Mouse (Mus musculus) liver, adult 2 months (tissue): Measurements from ENCODE around the gene Gpr162. TPM values are rescaled to one million over a fixed set of nuclear protein-coding genes. Genes with fewer than 3 reads are reported as not detected.
A peak's percentile ranks its signal among the peaks of the same experiment; 100 is the strongest.

Source experiments
- DNase-seq: peaks from one replicate; pipeline ENCODE4 v3.0.0-alpha.2; 2011; ENCODE audit warnings: low read depth, low spot score; ENCODE audit errors: extremely low read depth
- H3K27ac ChIP-seq: fragments of 200-500 bp; replicated peaks from 2 replicates; pipeline ENCODE4 v1.5.1; 2012; ENCODE audit warnings: low read depth, mild to moderate bottlenecking, control low read depth, inconsistent platforms, low read length; ENCODE audit not compliant: insufficient read depth
- H3K27me3 ChIP-seq: fragments of 200-500 bp; 2 replicates; pipeline ENCODE4 v1.6.1; 2012; ENCODE audit warnings: mild to moderate bottlenecking, moderate library complexity, low read length, inconsistent platforms; ENCODE audit not compliant: control insufficient read depth, insufficient read depth
- H3K36me3 ChIP-seq: fragments of 200-500 bp; 2 replicates; pipeline ENCODE4 v1.6.1; 2012; ENCODE audit warnings: low read length, inconsistent platforms; ENCODE audit not compliant: control insufficient read depth, insufficient read depth
- H3K4me1 ChIP-seq: fragments of 200-500 bp; 2 replicates; pipeline ENCODE4 v1.6.1; 2011; ENCODE audit warnings: low read length; ENCODE audit not compliant: control insufficient read depth, insufficient read depth
- H3K4me3 ChIP-seq: fragments of 200-500 bp; 2 replicates; pipeline ENCODE4 v1.5.1; 2011; ENCODE audit warnings: low read depth, mild to moderate bottlenecking, control low read depth, low read length, moderate library complexity; ENCODE audit not compliant: insufficient read depth
- H3K79me2 ChIP-seq: fragments of 200-500 bp; 2 replicates; pipeline ENCODE4 v1.6.1; 2012; ENCODE audit warnings: inconsistent platforms, mild to moderate bottlenecking, low read length, moderate library complexity; ENCODE audit not compliant: control insufficient read depth, insufficient read depth
- H3K9ac ChIP-seq: fragments of 200-500 bp; 2 replicates; pipeline ENCODE4 v1.6.1; 2012; ENCODE audit warnings: low read depth, mild to moderate bottlenecking, control low read depth, inconsistent platforms, low read length
- CTCF ChIP-seq: fragments of 200-500 bp; IDR thresholded peaks from 2 replicates; pipeline ENCODE4 v1.5.1; 2011; ENCODE audit warnings: low read depth, low read length, control low read depth
- POLR2A ChIP-seq: fragments of 200-500 bp; IDR thresholded peaks from 2 replicates; pipeline ENCODE4 v1.6.1; 2011; ENCODE audit warnings: low read length, control low read depth; ENCODE audit not compliant: insufficient read depth; ENCODE audit errors: extremely low read depth
- WGBS: fragments of 180-500 bp; shearing (Covaris S2); methylation state at CpG from one replicate; pipeline ENCODE4 v1.1.7; 2018; 5-methylcytosine and 5-hydroxymethylcytosine counted together
- polyA plus RNA-seq: library from polyadenylated mRNA; depleted of rRNA; stranded (reverse); fragments of >200 nt; gene quantifications from 2 replicates; pipeline ENCODE4 v1.2.3, GENCODE M21; 2012; rRNA removed
- total RNA-seq: library from RNA; depleted of rRNA; stranded (reverse); fragments of >200 nt; gene quantifications from 2 replicates; pipeline ENCODE4 v1.2.3, GENCODE M21; 2014; rRNA removed

Gpr162 gene
- total RNA-seq (0.09 and 0.27 TPM in 2 replicates), polyA plus RNA-seq (0.42 and 0.44 TPM in 2 replicates)

DNA sequence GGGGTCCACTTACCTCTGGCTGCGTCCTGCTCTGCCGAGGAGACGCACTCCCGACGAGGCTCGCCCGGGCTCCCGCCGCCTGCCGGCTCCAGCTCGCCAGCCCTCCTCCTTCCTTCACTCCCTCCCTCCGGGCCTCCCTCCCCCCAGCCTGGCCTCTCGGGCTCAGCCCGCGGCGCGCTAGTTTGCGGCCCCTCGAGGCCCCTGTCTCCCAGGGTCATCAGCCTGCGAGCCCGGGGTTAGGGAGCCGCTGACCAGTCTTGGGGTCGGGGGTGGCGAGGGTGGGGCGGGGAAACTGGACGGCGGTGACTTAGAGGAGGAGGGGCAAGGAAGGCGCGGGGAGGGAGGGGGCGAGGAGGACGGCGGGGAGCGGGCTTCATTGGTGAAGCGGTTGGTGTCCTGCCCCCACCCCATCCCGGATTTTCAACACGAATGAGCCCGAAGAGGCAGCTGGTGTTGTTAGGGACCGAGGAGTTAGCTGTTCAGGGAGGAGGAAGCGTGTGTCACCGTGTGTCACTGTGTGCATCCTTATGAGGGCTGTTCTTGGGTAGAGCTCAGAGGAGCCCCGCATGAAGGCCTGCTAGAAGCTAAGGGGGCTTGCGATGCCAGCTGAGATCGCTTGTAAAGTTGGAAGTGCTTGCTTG is at the start of gene Gpr162:
Gene Gpr162 (minus strand): TSS at position 326 of the 641 bp plus-strand sequence.
- WGBS: 2% methylated on average over 43 of the region's 43 CpGs
- Histone ChIP-seq H3K4me1 (peaks cover 1% of the 10 kb centered on the region; the same call in 1 of the 2 replicates), H3K9ac (peak within 1 kb of the TSS; percentile 73), H3K4me3 (peak within 1 kb of the TSS; percentile 59), H3K27me3 (no peaks in the 10 kb centered on the region), H3K79me2 (no peaks in the 10 kb centered on the region), H3K27ac (no peak within 1 kb of the TSS), H3K36me3 (no peaks in the 10 kb centered on the region)
- no peak for DNase-seq
- TF ChIP-seq CTCF (0 out of 2 replicates have a peak, but pooled peaks have one; percentile 3), POLR2A (no peak)

DNA sequence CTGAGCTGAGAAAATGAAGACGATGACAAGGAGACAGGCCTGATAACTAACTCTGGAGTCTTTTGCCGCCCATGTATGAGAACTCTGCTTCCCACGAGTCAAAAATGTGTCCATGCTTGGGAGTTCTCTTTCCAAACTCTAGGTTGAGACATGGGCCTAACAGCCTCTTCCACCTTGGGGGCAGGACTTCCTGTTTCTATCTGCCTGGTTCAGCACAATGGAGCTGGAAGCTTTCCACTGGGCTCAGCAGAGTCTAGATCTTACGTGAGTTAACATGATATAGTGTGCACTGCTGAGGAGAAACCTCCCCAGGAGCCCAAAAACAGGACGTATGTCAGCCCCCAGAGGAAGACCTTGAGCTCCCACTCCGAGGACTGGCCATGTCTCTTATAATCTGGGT is 49.4 kb upstream of the Gpr162 start:
- WGBS: 30% methylated on average over 6 of the region's 6 CpGs
- H3K4me3 ChIP-seq: no peak overlapping the region
- peaks cover 8% of the 10 kb centered on the region; the same call in 1 of the 2 replicates for H3K36me3 ChIP-seq
- peaks cover 2% of the 10 kb centered on the region; the same call in 1 of the 2 replicates for H3K79me2 ChIP-seq
- H3K27ac ChIP-seq: peak overlapping the region; percentile 41
- no peak overlapping the region for H3K9ac ChIP-seq
- DNase-seq: no peak
- peaks cover 24% of the 10 kb centered on the region for H3K4me1 ChIP-seq
- TF ChIP-seq POLR2A (no peak), CTCF (no peak)
- no peaks in the 10 kb centered on the region for H3K27me3 ChIP-seq

DNA sequence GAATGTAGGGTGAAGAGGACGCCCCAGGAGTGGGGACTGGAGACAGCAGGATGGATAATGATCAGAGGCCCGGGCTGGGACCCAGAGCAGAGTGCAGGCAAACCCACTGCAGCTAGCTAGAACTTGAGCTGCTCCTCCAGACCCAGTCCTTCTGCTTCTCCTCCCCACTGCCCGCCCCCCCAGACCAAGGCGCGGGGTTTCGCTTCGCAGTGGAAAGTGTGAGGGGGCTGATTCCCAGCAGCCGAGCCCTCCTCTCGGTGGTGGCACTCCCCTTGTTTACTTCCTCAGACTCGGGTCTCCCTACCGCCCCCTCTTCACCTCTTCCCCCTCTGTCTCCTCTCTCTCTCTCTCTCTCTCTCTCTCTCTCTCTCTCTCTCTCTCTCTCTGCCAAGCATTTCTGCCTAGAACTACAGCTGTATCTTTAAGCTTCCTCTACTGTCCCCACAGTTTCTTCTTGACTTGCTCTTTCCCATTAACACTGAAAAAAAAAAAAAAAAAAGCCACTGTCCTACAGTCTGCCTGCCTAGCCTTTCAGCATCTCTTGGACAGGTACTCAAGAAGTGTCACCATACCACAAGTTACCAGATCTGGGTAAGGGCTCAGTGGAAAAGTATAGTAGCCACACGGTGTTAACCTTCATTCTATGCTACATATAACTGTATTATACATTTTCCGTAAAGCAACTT is 47.9 kb upstream of the Gpr162 start, which contains the start of gene Lag3:
Gene Lag3 (minus strand): TSS at position 173 of the 686 bp plus-strand sequence.
- H3K79me2 ChIP-seq: no peaks in the 10 kb centered on the region
- no peak within 1 kb of the TSS for H3K4me3 ChIP-seq
- 49% methylated on average over 13 of the region's 13 CpGs for WGBS
- H3K27me3 ChIP-seq: no peaks in the 10 kb centered on the region
- H3K9ac ChIP-seq: no peak within 1 kb of the TSS
- H3K4me1 ChIP-seq: peaks cover 23% of the 10 kb centered on the region
- H3K36me3 ChIP-seq: peaks cover 8% of the 10 kb centered on the region; the same call in 1 of the 2 replicates
- no peak for DNase-seq
- TF ChIP-seq POLR2A (no peak), CTCF (no peak)
- no peak within 1 kb of the TSS for H3K27ac ChIP-seq

DNA sequence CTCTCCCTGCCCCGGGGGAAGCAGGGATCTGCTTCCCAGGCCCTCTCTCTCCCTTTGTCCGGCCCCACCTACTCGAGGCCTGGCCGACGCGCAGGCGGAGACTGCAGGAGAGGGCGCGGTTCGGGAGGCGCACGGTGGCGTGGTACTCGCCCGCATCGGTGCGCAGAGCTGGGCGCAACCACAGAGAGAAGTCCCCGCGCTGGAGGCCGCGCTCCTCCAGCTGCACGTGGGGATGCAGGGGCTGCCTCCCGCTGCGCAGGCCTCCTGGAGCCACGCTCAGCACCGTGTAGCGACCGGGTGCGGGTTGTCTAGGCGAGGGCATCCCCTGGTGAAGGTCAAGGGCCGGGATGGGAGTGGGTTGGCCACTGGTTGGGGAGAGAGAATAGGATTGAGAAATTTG is 46.2 kb upstream of the Gpr162 start:
- H3K4me1 ChIP-seq: peaks cover 22% of the 10 kb centered on the region
- no peaks in the 10 kb centered on the region for H3K79me2 ChIP-seq
- H3K27me3 ChIP-seq: no peaks in the 10 kb centered on the region
- peaks cover 8% of the 10 kb centered on the region; the same call in 1 of the 2 replicates for H3K36me3 ChIP-seq
- H3K27ac ChIP-seq: no peak overlapping the region
- DNase-seq: no peak
- H3K4me3 ChIP-seq: no peak overlapping the region
- TF ChIP-seq POLR2A: no peak
- no peak for TF ChIP-seq CTCF
- H3K9ac ChIP-seq: no peak overlapping the region
- 38% methylated on average over 32 of the region's 32 CpGs for WGBS

DNA sequence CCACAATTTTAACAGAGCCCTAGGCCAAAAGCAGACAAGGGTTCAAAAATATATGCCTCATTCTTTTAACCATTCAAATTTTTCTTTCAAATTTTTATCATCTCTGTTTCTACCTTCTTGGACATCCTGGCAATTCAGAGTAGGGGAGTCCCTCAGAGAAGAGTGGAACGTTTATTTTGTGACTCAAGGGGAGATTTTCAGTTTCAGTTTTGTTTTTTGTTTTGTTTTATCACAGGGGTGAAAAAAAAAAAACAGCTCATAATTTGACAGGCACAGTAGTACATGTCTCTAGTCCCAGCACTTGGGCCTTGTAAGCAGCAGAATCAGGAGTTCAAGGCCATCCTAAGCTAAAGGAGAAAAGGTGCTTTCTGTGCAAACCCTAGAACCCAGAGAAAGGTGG is 44.0 kb upstream of the Gpr162 start:
- WGBS: 23% methylated on average over 1 of the region's 1 CpGs
- no peak for DNase-seq
- TF ChIP-seq POLR2A: no peak
- TF ChIP-seq CTCF: no peak
- Histone ChIP-seq H3K36me3 (no peaks in the 10 kb centered on the region), H3K9ac (no peak overlapping the region), H3K27me3 (no peaks in the 10 kb centered on the region), H3K4me3 (no peak overlapping the region), H3K27ac (no peak overlapping the region), H3K79me2 (no peaks in the 10 kb centered on the region), H3K4me1 (peaks cover 12% of the 10 kb centered on the region)
